Mouse (Mus musculus): ENCODE results near the gene Trim40. TPM values are rescaled to one million over a fixed set of nuclear protein-coding genes. Genes with fewer than 3 reads are reported as not detected.

The Trim40 gene
- polyA plus RNA-seq, 1 experiment from 2014 or later, result not detected

- DNase-seq (ENCODE audit: low spot score) (no peak), ATAC-seq (ENCODE audit: insufficient read depth, low FRiP score, low TSS enrichment) (no peak)
- Histone ChIP-seq H3K4me3 (ENCODE audit: low read depth, low read length) (no peak overlapping the region), H3K4me1 (ENCODE audit: control insufficient read depth, insufficient read depth, low read length) (no peaks in the 10 kb centered on the region), H3K9me3 (ENCODE audit: control insufficient read depth, low read length) (no peaks in the 10 kb centered on the region), H3K9ac (ENCODE audit: low read length) (no peak overlapping the region), H3K27ac (ENCODE audit: low read depth, low read length) (no peak overlapping the region), H3K27me3 (ENCODE audit: control insufficient read depth, insufficient read depth, low read length) (no peaks in the 10 kb centered on the region), H3K4me2 (ENCODE audit: low read depth) (no peak overlapping the region), H3K36me3 (ENCODE audit: control insufficient read depth, insufficient read depth, low read length) (no peaks in the 10 kb centered on the region)
- WGBS, result 92% methylated on average over 2 of the region's 2 CpGs
Measured at GRCm38 (mm10) chr17:36883350-36883749, 6.6 kb downstream of the Trim40 start.

DNA sequence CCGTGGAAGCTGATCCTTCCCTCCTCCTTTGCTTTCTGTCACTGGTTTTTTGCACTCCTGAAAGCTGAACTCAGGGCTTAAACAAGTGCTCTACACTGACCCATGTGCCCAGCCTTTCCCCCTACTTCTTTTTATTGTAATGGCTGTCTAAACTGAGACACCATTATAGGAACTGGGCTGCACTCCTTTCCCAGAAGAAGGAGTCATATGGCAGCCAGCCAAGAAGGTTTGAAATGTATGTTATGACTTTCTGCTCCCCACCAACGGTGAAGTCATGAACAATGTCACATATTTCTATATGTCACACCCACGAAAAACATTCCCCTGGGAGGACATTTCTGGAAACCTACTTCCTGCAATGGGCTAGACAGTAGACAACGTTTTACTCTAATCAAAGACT is 15.3 kb downstream of the Trim40 start:
- Histone ChIP-seq H3K27me3 (ENCODE audit: control insufficient read depth, insufficient read depth, low read length) (no peaks in the 10 kb centered on the region), H3K27ac (ENCODE audit: low read depth, low read length) (no peak overlapping the region), H3K4me3 (ENCODE audit: low read depth, low read length) (no peak overlapping the region), H3K36me3 (ENCODE audit: control insufficient read depth, insufficient read depth, low read length) (no peaks in the 10 kb centered on the region), H3K4me1 (ENCODE audit: control insufficient read depth, insufficient read depth, low read length) (no peaks in the 10 kb centered on the region), H3K9ac (ENCODE audit: low read length) (no peak overlapping the region), H3K9me3 (ENCODE audit: control insufficient read depth, low read length) (no peaks in the 10 kb centered on the region), H3K4me2 (ENCODE audit: low read depth) (no peak overlapping the region)
- 66% methylated on average over 4 of the region's 4 CpGs for WGBS
- no peak for ATAC-seq (ENCODE audit: insufficient read depth, low FRiP score, low TSS enrichment)
- DNase-seq (ENCODE audit: low spot score), result no peak

GRCm38 (mm10) chr17:36869955-36870810 is 19.7 kb downstream of the Trim40 start:
- Histone ChIP-seq H3K27ac (ENCODE audit: low read depth, low read length) (no peak overlapping the region), H3K4me2 (ENCODE audit: low read depth) (no peak overlapping the region), H3K36me3 (ENCODE audit: control insufficient read depth, insufficient read depth, low read length) (no peaks in the 10 kb centered on the region), H3K27me3 (ENCODE audit: control insufficient read depth, insufficient read depth, low read length) (0 out of 2 replicates have a peak, but pooled peaks cover 4% of the 10 kb centered on the region), H3K4me3 (ENCODE audit: low read depth, low read length) (no peak overlapping the region), H3K4me1 (ENCODE audit: control insufficient read depth, insufficient read depth, low read length) (no peaks in the 10 kb centered on the region), H3K9me3 (ENCODE audit: control insufficient read depth, low read length) (no peaks in the 10 kb centered on the region), H3K9ac (ENCODE audit: low read length) (no peak overlapping the region)
- 82% methylated on average over 25 of the region's 25 CpGs for WGBS
- DNase-seq (ENCODE audit: low spot score), result no peak
- ATAC-seq (ENCODE audit: insufficient read depth, low FRiP score, low TSS enrichment), result no peak

- Histone ChIP-seq H3K4me1 (ENCODE audit: control insufficient read depth, insufficient read depth, low read length) (no peaks in the 10 kb centered on the region), H3K4me2 (ENCODE audit: low read depth) (no peak within 1 kb of the TSS), H3K27ac (ENCODE audit: low read depth, low read length) (no peak within 1 kb of the TSS), H3K9me3 (ENCODE audit: control insufficient read depth, low read length) (no peaks in the 10 kb centered on the region), H3K9ac (ENCODE audit: low read length) (no peak within 1 kb of the TSS), H3K4me3 (ENCODE audit: low read depth, low read length) (no peak within 1 kb of the TSS), H3K36me3 (ENCODE audit: control insufficient read depth, insufficient read depth, low read length) (no peaks in the 10 kb centered on the region), H3K27me3 (ENCODE audit: control insufficient read depth, insufficient read depth, low read length) (0 out of 2 replicates have a peak, but pooled peaks cover 4% of the 10 kb centered on the region)
- DNase-seq (ENCODE audit: low spot score) (no peak), ATAC-seq (ENCODE audit: insufficient read depth, low FRiP score, low TSS enrichment) (no peak)
- WGBS, result 85% methylated on average over 4 of the region's 4 CpGs
Measured at GRCm38 (mm10) chr17:36869284-36869954, 20.5 kb downstream of the Trim40 start, which contains the start of gene Trim10. Trim10 (plus strand) TSS chr17:36869574.

DNA sequence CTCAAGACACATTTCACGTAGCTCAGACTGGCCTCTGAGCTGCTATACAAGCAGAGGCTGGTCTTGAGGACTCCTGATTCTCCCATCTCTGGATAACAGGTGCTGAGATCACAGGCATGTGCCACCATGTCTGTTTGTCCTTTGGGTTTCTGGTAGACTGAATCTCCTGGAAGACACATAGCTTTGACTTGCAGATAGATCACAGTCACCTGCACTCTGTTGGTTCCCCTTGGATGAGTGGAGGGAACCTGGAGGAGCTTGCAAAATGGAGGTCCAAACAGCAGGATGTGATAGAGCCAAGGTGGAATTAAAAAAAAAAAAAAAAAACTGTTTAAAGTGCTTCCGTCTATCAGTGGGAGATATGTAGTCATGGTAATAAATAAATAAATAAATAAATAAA is 21.1 kb downstream of the Trim40 start:
- H3K9me3 ChIP-seq (ENCODE audit: control insufficient read depth, low read length), result no peaks in the 10 kb centered on the region
- H3K4me1 ChIP-seq (ENCODE audit: control insufficient read depth, insufficient read depth, low read length), result no peaks in the 10 kb centered on the region
- ATAC-seq (ENCODE audit: insufficient read depth, low FRiP score, low TSS enrichment) (no peak), DNase-seq (ENCODE audit: low spot score) (no peak)
- WGBS, result 87% methylated on average over 2 of the region's 2 CpGs
- H3K9ac ChIP-seq (ENCODE audit: low read length), result no peak overlapping the region
- no peaks in the 10 kb centered on the region for H3K36me3 ChIP-seq (ENCODE audit: control insufficient read depth, insufficient read depth, low read length)
- no peak overlapping the region for H3K4me3 ChIP-seq (ENCODE audit: low read depth, low read length)
- no peak overlapping the region for H3K27ac ChIP-seq (ENCODE audit: low read depth, low read length)
- no peak overlapping the region for H3K4me2 ChIP-seq (ENCODE audit: low read depth)
- 0 out of 2 replicates have a peak, but pooled peaks cover 4% of the 10 kb centered on the region for H3K27me3 ChIP-seq (ENCODE audit: control insufficient read depth, insufficient read depth, low read length)

- 0 out of 2 replicates have a peak, but pooled peaks cover 4% of the 10 kb centered on the region for H3K27me3 ChIP-seq (ENCODE audit: control insufficient read depth, insufficient read depth, low read length)
- H3K36me3 ChIP-seq (ENCODE audit: control insufficient read depth, insufficient read depth, low read length), result no peaks in the 10 kb centered on the region
- no peak within 1 kb of the TSS for H3K27ac ChIP-seq (ENCODE audit: low read depth, low read length)
- ATAC-seq (ENCODE audit: insufficient read depth, low FRiP score, low TSS enrichment), result no peak
- no peaks in the 10 kb centered on the region for H3K4me1 ChIP-seq (ENCODE audit: control insufficient read depth, insufficient read depth, low read length)
- H3K4me2 ChIP-seq (ENCODE audit: low read depth), result peak within 1 kb of the TSS; percentile 19
- H3K9me3 ChIP-seq (ENCODE audit: control insufficient read depth, low read length), result no peaks in the 10 kb centered on the region
- WGBS, result 16% methylated on average over 29 of the region's 29 CpGs
- H3K4me3 ChIP-seq (ENCODE audit: low read depth, low read length), result no peak within 1 kb of the TSS
- no peak for DNase-seq (ENCODE audit: low spot score)
- H3K9ac ChIP-seq (ENCODE audit: low read length), result peak within 1 kb of the TSS; percentile 30; the same call in 1 of the 2 replicates
Measured at GRCm38 (mm10) chr17:36866719-36867527, 23.0 kb downstream of the Trim40 start, which contains the start of gene Trim15. Trim15 (minus strand) TSS chr17:36867210.

- H3K27ac ChIP-seq (ENCODE audit: low read depth, low read length), result no peak overlapping the region
- H3K4me2 ChIP-seq (ENCODE audit: low read depth), result no peak overlapping the region
- 71% methylated on average over 2 of the region's 2 CpGs for WGBS
- ATAC-seq (ENCODE audit: insufficient read depth, low FRiP score, low TSS enrichment), result no peak
- no peaks in the 10 kb centered on the region for H3K9me3 ChIP-seq (ENCODE audit: control insufficient read depth, low read length)
- no peak for DNase-seq (ENCODE audit: low spot score)
- H3K4me1 ChIP-seq (ENCODE audit: control insufficient read depth, insufficient read depth, low read length), result no peaks in the 10 kb centered on the region
- no peak overlapping the region for H3K9ac ChIP-seq (ENCODE audit: low read length)
- no peak overlapping the region for H3K4me3 ChIP-seq (ENCODE audit: low read depth, low read length)
- H3K27me3 ChIP-seq (ENCODE audit: control insufficient read depth, insufficient read depth, low read length), result 0 out of 2 replicates have a peak, but pooled peaks cover 4% of the 10 kb centered on the region
- H3K36me3 ChIP-seq (ENCODE audit: control insufficient read depth, insufficient read depth, low read length), result peaks cover 4% of the 10 kb centered on the region; the same call in 1 of the 2 replicates
Measured at GRCm38 (mm10) chr17:36861680-36862079, 28.2 kb downstream of the Trim40 start.

DNA sequence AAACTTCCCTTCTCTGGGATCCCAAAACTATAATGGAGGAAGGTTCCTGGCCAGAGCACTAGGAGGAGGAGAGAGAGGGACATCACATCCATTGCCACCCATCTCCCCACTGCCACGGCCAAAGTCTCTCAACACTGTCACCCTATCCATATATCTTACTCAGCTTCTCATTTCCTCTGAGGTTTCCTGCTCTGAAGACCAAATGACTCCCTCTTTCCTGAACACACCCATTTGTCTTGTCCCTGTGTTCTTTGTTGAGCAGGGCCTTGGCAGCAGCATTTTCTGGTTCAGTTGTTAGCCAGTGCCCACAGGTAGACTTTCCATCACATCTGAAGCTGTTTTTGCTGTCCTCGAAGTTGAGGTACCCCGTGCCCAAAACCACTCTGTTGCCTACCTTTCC is 31.7 kb downstream of the Trim40 start:
- WGBS, result 90% methylated on average over 3 of the region's 3 CpGs

More for the DNA sequence above, 31.7 kb downstream of the Trim40 start:
- H3K4me3 ChIP-seq (ENCODE audit: low read depth, low read length), result no peak overlapping the region
- H3K4me2 ChIP-seq (ENCODE audit: low read depth), result no peak overlapping the region
- no peaks in the 10 kb centered on the region for H3K4me1 ChIP-seq (ENCODE audit: control insufficient read depth, insufficient read depth, low read length)
- ATAC-seq (ENCODE audit: insufficient read depth, low FRiP score, low TSS enrichment) (no peak), DNase-seq (ENCODE audit: low spot score) (no peak)
- no peaks in the 10 kb centered on the region for H3K27me3 ChIP-seq (ENCODE audit: control insufficient read depth, insufficient read depth, low read length)
- no peak overlapping the region for H3K27ac ChIP-seq (ENCODE audit: low read depth, low read length)
- no peaks in the 10 kb centered on the region for H3K9me3 ChIP-seq (ENCODE audit: control insufficient read depth, low read length)
- peaks cover 8% of the 10 kb centered on the region; the same call in 1 of the 2 replicates for H3K36me3 ChIP-seq (ENCODE audit: control insufficient read depth, insufficient read depth, low read length)
- H3K9ac ChIP-seq (ENCODE audit: low read length), result no peak overlapping the region
